Mouse (Mus musculus): ENCODE data around the gene 4930556J24Rik. TPM values are rescaled to one million over a fixed set of nuclear protein-coding genes. Genes with fewer than 3 reads are reported as not detected.

The 4930556J24Rik gene
- not detected in 2 replicates for polyA plus RNA-seq (2012; rRNA removed)

DNA sequence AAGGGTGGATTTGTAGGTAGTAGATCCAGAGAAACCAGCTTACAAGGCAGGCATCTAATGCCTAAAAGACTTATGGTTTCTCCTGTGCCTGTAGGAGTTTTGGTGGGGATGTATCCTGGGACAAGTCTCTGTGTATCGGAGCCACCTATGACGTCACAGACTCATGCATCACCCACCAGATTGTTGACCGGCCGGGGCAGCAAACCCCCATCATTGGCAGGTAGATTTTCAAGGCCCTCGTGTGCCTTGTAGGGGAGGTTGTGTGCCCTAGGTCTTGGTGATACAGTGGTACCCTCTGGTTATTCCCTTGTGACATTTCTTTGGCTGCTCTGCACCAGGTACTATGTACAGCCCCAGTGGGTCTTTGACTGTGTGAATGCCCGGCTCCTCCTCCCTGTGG, at the start of gene 4930556J24Rik:
Gene 4930556J24Rik (minus strand): TSS at position 101 of the 400 bp plus-strand sequence.

DNA sequence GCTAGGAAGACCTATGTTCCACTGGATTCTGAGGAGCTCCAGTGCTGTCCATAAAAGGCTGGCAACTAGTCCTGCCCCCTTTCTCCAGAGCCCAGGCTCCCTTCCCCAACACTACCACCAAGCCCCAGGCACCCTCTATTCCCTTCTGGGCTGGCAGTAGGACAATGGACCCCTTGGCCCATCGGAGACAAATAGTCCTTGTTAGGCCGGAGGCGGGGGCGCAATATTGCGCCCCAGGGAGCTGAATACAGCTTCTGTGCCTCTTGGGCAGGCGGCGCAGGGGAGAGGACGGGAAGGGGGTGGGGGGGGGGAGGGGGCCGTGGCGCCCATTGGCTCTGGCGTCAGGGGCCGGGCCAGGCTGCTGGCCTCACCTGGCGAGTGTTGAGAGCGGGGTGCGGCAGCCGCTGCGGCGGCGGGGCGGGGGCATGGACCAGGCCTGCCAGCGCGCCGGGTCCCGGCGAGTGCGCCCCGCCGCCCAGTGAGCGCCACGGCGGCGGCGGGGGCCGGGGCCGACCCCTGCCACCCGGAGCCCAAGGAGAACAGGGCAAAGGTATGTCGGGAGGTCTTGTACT, 6.8 kb upstream of the 4930556J24Rik start, which contains the start of gene Gal3st1:
Gene Gal3st1 (plus strand): TSS at position 346 of the 572 bp plus-strand sequence.

DNA sequence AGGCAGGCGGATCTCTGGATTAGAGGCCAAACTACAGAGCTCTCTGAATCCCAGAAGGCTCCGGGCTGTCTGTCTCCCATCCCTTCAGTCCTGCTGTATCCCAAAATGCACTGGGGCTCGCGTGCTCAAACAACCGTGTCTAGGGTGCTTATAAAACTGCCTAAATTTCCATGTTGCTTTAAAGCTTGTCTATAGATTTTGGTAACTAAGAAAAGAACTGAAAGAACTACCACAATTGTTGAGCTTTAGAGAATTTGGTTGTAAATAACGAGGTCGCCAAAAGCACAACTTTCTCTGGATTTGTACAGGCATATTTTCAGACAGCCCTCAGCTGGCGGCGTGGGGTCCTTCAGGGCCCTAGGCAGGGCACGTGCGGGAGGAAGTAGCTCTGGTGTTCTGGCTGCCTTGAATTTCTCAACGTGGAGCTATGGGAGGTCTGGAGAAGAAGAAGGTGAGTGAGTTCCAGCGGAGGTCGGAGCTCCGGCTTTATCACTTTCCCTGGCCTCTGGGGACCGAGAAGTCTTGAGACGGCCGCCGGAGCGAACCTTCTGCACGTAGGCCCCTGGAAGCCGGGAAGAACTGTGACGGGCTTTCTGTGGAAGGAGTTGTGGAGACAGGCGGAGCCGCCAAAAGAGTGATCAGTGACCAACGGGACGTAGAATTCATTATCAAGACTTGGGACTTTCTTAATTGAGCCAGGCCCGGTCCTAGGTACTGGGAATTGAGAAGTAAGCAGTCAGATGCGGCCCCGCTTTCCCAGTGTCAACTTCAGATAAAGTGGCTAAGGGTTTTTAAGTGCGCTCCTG, 12.8 kb downstream of the 4930556J24Rik start, which contains the start of gene Pes1:
Gene Pes1 (plus strand): TSS at position 366 of the 806 bp plus-strand sequence.

DNA sequence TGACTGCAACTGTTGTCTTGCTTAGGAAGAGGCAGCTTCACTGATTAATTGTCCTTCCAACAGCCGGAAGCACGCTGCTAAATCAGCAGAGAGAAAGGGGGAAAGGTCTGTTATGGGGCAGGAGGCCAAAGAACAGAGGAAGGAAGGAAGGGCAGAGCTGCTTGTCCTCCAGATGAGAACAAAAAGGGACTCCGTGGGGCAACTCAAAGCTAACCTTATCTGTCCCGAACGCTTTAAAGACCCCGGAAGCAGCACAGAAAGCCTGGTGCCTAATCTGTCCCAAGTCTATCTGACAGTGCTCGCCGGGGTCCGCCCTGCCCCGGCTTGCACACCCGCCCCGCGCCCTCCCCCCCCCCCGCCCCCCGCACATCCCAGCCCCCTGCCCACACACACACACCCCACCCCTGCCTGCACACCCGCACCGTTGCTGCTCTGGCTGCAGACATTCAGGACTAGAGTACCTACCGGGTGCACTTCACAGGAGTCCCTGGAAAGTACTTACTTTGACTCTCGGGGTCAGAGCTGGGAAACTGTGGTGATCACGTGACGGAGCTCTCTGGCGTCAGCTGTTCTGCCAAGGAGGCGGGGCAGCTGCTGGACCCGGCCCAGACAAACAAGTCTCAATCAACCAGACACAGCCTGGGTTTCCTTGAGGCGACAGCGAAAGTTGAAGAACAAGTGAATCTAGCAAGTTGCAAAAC, 44.9 kb downstream of the 4930556J24Rik start, which contains the start of gene Tcn2:
Gene Tcn2 (minus strand): TSS at position 649 of the 701 bp plus-strand sequence.

DNA sequence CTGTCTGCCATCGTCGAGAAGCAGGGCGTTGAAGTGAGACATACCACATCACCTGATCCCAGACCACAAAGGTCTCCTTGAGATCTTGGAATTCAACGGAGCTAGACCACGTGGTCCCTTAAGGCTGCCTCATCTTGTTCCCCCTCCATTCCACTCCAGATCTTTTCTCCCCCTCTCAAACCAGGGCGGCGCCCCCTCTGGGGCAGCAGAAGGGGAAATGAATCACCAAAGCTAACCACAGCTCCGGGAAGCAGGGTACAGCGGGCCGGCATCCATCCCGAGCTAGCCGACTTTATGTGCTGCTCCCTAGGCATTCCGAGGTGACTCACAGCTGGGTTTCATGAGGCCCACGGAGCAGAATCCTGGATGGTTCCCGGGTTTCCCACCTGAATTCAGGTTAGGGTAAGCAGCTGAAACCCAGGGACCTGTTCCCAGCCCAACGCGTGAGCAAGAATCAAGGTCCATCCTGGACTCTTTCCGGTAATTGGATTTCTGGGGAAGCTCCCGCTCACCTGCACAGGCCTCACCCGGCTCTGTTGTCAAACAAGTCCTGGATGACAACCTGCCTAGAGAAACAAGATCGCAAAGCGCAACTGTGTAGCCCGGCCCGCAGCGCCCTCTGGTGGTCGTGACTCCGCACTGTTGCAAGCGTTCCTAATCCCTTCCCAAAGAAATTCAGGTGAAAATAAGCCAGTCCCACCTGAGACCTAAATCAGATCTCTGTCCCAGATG, 62.3 kb downstream of the 4930556J24Rik start, which contains the start of gene Slc35e4:
Gene Slc35e4 (minus strand): TSS at position 556 of the 732 bp plus-strand sequence.

DNA sequence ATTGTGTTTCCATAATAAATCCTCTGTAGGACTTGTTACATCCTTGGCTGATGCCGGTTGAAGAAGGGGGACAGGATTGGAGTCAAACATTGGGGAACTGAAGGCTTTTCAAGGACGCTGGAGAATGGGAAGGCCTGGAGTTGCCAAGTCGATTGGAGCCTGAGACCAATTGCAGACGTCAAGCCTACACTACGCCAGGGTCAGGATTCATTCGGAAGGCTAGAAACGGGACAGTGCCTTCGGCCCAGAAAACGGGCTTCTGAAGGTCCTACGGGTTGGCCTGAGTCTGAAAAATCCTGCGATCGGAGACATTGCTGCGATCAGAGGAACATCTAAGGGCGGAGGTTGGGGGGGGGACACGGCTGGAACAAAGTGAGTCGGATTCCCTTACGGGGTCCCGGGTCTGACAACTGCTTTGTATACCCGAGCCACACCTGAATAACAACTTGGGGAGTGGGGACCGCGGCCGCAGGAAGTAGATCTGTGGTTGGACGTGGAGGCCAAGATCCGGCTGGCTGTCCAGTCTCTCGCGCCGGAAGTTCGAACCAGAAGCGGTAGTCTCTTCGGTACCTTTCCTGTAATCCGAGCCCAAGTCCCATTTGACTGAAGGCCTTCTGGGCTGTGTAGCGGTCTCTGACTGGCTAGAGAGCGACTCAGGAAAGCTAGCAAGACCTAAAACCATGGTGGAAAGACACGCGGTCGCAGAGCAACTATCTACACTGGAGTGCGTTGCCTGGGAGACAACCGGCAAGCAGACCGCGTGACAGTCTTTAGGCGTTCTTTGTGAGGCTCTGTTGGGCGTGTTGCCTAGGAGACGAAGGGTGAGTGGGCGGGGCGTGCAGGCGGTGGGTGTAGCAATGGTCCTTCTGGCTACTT, 81.9 kb downstream of the 4930556J24Rik start, which contains the start of the genes 4921536K21Rik and Dusp18:
Gene 4921536K21Rik (minus strand): TSS at position 693 of the 876 bp plus-strand sequence.
Gene Dusp18 (plus strand): TSS at position 835 of the 876 bp plus-strand sequence.

Other genes starting within 250 kb of the 4930556J24Rik start
- gene Osbp2, start 112.9 kb downstream of the 4930556J24Rik start, polyA plus RNA-seq (2012; rRNA removed) = 3.6 and 3.7 TPM in 2 replicates
- gene 4921536K21Rik, start 81.7 kb downstream of the 4930556J24Rik start, polyA plus RNA-seq (2012; rRNA removed) = 0.68 and 0.71 TPM in 2 replicates
- 9.6 and 12.0 TPM in 2 replicates for gene Dusp18, start 81.5 kb downstream of the 4930556J24Rik start, polyA plus RNA-seq (2012; rRNA removed)
- gene Slc35e4, start 62.1 kb downstream of the 4930556J24Rik start, polyA plus RNA-seq (2012; rRNA removed) = 38.2 and 46.2 TPM in 2 replicates
- gene Tcn2, start 44.6 kb downstream of the 4930556J24Rik start, polyA plus RNA-seq (2012; rRNA removed) = 122 and 149 TPM in 2 replicates
- gene Pes1, start 12.8 kb downstream of the 4930556J24Rik start, polyA plus RNA-seq (2012; rRNA removed) = 46.4 and 53.7 TPM in 2 replicates
- 6.3 and 7.7 TPM in 2 replicates for gene Gal3st1, start 6.9 kb upstream of the 4930556J24Rik start, polyA plus RNA-seq (2012; rRNA removed)
- gene Sec14l4, start 54.7 kb upstream of the 4930556J24Rik start, polyA plus RNA-seq (2012; rRNA removed) = 0.78 and 1.3 TPM in 2 replicates
- 17.7 and 26.0 TPM in 2 replicates for gene Sec14l3, start 88.1 kb upstream of the 4930556J24Rik start, polyA plus RNA-seq (2012; rRNA removed)
- gene Mtfp1, start 118.7 kb upstream of the 4930556J24Rik start, polyA plus RNA-seq (2012; rRNA removed) = 15.7 and 20.6 TPM in 2 replicates
- gene Sec14l2, start 146.6 kb upstream of the 4930556J24Rik start, polyA plus RNA-seq (2012; rRNA removed) = 0.92 and 0.96 TPM in 2 replicates
- gene Rnf215, start 158.4 kb upstream of the 4930556J24Rik start, polyA plus RNA-seq (2012; rRNA removed) = 46.5 and 46.6 TPM in 2 replicates
- 23.9 and 26.0 TPM in 2 replicates for gene Ccdc157, start 183.5 kb upstream of the 4930556J24Rik start, polyA plus RNA-seq (2012; rRNA removed)
- gene Sf3a1, start 183.6 kb upstream of the 4930556J24Rik start, polyA plus RNA-seq (2012; rRNA removed) = 36.9 and 56.4 TPM in 2 replicates
- gene Tbc1d10a, start 210.0 kb upstream of the 4930556J24Rik start, polyA plus RNA-seq (2012; rRNA removed) = 115 and 122 TPM in 2 replicates
- gene Castor1, start 241.4 kb upstream of the 4930556J24Rik start, polyA plus RNA-seq (2012; rRNA removed) = 14.6 and 20.1 TPM in 2 replicates